Mouse (Mus musculus) adrenal gland, adult (tissue): ENCODE results near the gene Ppp1r15a.
"Not testable (repeated sequence)": the region's sequence is repeated elsewhere in the genome, so short reads cannot be mapped to it uniquely, and the experiment has no call there.

Experiments
- DNase-seq, 2 experiments: peaks; one replicate each; pipeline ENCODE4 v3.0.0; 2022 to 2023; ENCODE audit warnings: low spot score in 1 of 2; ENCODE audit not compliant: inconsistent age in 2 of 2

The Ppp1r15a gene

DNA sequence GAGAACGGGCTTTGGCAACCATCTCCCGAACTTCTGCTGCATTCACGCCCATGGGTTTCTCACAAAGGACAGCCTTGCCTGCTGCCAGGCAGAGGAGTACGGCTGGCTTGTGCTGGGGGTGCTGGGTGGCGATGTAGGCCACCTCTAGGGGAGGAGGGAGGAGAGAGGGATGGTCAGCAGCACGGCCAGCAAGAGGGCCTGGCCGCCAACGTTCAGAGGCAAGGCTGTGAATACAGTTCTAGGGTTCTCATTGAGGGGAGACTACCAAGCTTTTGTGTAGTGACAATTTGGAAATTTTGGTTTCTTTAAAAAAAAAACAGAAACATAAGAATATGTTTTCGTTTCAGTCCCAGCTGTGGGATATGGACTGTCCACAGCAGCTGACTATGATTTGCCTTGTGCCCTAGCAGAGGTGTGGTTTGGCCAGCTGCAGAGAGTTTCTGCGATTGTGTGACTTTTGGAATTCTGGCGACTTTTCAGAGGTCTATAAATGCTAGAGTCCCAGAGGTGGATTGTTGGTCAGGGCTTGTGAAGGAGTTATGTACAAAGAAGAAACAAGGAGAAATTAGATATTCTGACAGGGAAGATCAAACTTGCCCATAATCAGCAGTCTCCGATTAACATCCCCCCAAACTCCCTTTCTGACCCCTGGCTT is 39.2 kb downstream of the Ppp1r15a start, which contains the start of gene Gm45808:
TSS of gene Gm45808 (minus strand) at position 51 of the 655 bp plus-strand sequence.
- DNase-seq: no peak

DNA sequence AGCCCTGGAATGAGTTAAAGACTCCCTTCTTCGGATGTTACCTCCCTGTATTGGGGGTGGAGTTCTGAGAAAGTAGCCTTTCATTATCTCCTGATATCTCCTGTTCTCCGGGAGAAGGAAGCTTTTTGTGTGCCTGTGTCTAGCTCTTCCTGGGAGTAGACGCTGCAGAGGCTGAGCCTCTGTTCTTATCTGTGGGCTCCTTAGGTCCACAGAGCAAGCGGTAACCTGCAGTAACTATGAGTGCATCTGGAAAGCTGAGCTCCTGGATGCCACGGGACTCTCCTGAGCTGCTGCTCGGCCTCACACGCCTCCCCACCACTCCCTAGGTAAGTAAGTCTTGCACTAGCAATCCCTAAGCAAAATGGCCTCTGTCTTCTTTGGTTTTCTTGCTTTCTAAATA is 39.9 kb downstream of the Ppp1r15a start:
- DNase-seq: no peak

DNA sequence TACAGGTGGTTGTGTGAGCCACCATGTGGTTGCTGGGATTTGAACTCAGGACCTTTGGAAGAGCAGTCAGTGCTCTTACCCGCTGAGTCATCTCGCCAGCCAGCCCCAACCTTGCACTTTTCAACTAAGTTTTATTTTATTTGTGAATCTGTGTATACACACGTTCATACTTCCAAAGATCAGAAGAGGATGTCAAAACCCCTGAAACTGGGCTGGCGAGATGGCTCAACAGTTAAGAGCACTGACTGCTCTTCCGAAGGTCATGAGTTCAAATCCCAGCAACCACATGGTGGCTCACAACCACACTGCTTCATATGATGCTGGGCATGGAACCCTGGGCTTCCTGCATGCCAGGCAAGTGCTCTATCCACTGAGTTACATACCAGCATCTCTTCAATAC is 41.1 kb downstream of the Ppp1r15a start:
- DNase-seq: peak in 1 of 2 experiments; percentile 78

DNA sequence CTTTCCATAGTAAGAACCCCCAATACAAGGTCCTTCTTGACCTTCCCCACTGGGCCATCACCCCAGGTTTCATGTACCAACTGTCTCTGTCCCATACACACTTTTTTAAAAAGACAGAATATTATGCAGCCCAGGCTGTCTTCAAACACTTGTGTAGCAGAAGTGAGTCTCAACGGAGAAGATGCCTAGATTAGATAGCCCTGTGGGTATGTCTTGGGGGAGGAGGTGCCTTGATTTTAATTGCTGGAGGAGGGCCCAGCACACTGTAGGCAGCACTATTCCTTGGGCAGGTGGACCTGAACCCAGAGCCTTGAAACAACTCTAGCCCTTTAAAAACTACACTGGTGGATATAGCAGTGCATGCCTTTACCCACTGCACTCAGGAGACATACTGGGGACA is 43.9 kb downstream of the Ppp1r15a start:
- no peak for DNase-seq

DNA sequence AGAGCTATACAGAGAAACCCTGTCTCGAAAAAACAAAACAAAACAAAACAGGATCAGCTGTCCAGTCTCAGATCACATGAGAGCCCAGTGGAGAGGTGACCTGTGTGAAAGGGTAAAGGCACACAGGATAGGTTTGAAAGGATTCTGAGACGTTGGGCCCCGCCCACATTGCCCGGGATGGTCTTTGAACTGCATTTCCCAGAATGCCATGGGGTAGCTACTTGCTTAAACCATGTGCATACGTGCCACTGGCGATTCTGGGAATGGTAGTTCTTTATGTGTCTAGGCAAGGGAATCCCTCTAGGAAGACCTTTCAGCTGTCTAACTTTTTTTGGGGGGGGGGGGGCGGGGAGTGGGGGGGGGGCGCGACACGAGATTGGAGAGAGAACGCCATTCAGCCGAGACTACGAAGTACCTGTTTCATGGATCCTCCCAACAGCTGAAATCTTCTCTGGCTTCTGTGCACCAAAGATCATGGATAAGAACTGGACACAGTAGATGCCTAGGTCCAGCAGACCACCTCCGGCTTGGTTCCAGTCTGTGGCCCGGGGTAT is 44.6 kb downstream of the Ppp1r15a start, which contains the start of gene Tulp2:
TSS of gene Tulp2 (plus strand) at position 504 of the 554 bp plus-strand sequence.
- DNase-seq: peak; percentile 60 to 82

DNA sequence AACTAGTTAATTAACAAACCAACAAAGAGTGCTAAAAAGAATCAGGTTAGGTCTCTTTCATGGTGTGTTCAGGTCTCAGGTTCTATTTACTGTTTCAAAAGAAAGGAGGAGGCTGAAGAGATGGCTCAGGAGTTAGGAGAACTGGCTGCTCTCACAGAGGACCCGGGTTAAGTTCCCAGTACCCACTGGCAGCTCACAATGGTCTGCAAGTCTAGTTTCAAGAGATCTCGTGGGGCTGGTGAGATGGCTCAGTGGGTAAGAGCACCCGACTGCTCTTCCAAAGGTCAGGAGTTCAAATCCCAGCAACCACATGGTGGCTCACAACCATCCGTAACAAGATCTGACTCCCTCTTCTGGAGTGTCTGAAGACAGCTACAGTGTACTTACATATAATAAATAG is 45.8 kb downstream of the Ppp1r15a start:
- not testable (repeated sequence) for DNase-seq

DNA sequence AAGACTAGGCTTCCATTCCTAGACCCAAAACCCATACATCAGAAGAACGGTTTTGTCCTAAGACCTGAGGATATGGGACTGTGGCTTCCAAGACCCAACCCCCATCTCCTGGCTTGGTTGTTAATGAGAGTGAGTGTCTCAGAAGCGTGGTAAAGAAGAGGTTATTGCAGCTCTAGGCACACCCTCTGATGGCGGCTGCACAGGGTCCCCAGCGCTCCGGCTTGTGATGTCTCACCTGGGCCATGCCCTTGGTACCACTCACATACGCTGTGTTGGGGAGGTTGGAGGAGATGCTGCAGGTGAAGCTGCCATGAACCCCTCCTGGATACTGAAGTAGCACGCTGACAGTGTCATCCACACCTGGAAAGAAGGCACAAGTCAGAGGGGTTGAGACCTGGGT is 47.3 kb downstream of the Ppp1r15a start:
- DNase-seq: no peak

DNA sequence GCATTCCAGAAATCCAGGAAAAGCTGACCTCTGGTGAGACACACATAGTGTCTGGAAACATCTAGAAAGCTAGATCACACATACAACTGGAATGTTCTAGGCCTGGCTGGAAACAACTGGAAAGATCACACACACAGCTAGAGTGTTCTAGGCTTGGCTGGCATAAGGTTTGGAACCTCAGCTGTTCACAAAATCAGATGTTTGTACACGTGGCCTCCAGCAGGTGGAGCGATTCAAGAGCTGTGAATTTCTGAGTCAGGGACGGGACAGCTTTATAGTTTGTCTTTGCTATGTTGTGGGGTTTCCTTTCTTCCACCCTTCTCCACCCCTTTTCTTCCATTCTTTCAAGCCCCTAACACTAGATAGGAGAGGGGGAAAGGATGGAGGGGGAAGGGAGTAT is 49.1 kb downstream of the Ppp1r15a start:
- DNase-seq: peak; percentile 66 to 87

DNA sequence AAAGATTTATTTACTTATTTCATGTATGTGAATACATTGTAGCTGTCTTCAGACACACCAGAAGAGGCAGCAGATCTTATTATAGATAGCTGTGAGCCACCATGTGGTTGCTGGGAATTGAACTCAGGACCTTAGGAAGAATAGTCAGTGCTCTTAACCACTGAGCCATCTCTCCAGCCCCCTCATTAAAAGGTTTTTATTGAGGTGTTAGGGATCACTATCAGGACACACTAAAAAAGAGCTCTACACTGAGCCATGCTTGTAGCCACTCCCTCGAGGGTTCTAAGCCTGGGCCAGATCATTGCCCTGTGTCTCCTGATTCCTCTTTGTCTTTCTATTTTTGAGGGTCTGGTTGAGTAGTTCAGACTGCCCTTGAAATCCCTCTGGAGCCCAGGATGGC is 49.6 kb downstream of the Ppp1r15a start:
- peak in 1 of 2 experiments; percentile 5 for DNase-seq

DNA sequence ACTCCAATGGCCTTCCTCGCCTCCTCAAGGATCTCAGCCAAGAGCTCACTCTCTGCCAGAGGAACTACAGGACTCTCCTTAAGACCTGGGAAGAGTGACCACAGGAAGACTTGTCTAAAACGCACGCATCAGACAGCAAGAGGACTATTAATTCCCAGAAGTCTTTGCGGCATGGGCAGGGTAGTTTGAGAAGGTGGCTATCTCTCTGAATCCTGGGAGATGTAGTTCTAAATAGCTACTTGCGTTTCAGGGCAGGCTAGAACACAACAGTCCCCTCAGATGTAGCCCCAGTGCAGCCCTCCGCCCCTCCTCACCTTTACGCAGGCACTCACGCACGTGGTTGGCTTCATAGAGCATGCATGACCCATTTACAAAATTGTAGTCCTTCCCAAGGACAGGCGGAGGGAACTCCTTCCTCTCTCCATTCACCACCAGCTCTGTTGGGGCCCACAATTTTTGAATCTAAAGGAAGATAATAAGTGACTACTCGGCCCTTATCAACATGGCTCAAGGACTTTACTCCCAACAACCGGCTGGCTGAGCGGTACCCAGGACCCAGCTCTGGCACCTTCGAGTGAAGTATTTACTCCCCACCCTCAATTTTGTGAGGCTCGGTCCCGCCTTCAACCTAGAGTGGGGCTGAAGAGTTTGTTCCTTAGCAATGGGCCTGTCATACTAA is 50.6 kb downstream of the Ppp1r15a start:
- DNase-seq: peak; percentile 57 to 83
